9 mouse cellular contexts compared by ENCODE assay signal in genomic region chr9:44836439-44836838, GRCm38 (mm10). TPM values are rescaled to one million over a fixed set of nuclear protein-coding genes. Genes with fewer than 3 reads are reported as not detected.
DNase-seq lines count a peak whose midpoint lies in the region; ATAC-seq lines count a peak whose summit lies in the region.
"Had no signal": no experiment of that assay in that cellular context is flagged by ENCODE, and none has a peak within 500 bp of the region (broad histone marks: within the 10 kb centered on the region; RNA-seq: fewer than 3 reads in every experiment).

No protein-coding gene starts in this region.

- H3K36me3 ChIP-seq in heart, embryonic 11.5 days (ENCODE audit: control insufficient read depth, insufficient read depth, low read length): peaks cover 45% of the 10 kb centered on the region
- peaks cover 32% of the 10 kb centered on the region for H3K36me3 ChIP-seq in neural tube, embryonic 11.5 days (ENCODE audit: control insufficient read depth, insufficient read depth, low read length)

- no peaks in the 10 kb centered on the region for H3K4me1 ChIP-seq in heart, embryonic 11.5 days (ENCODE audit: control insufficient read depth, insufficient read depth, low read length)
- H3K4me1 ChIP-seq in neural tube, embryonic 11.5 days (ENCODE audit: control insufficient read depth, insufficient read depth, low read length): no peaks in the 10 kb centered on the region
- H3K4me1 ChIP-seq: neural tube, embryonic 12.5 days had no signal

- no peak overlapping the region for H3K4me2 ChIP-seq in heart, embryonic 11.5 days
- H3K4me2 ChIP-seq in neural tube, embryonic 11.5 days (ENCODE audit: low read depth): no peak overlapping the region
- H3K4me2 ChIP-seq: neural tube, embryonic 12.5 days had no signal

- intact Hi-C loops in heart, postnatal 10 days (cut with DNase I): loop anchor here (2.0 to 5.0 kb wide), 3 partner anchors 44 to 130 kb away; partner anchors contain the start of gene Kmt2a
- intact Hi-C loops in left cerebral cortex, postnatal 10 days (cut with DNase I): loop anchor here (2.0 to 5.0 kb wide), 2 partner anchors 44 to 86 kb away; partner anchors contain the start of genes Atp5l and Kmt2a

- no peaks in the 10 kb centered on the region for H3K9me3 ChIP-seq in heart, embryonic 11.5 days (replicated peaks; ENCODE audit: control insufficient read depth, low read length)
- H3K9me3 ChIP-seq in neural tube, embryonic 11.5 days (ENCODE audit: control insufficient read depth, low read length): no peaks in the 10 kb centered on the region
- H3K9me3 ChIP-seq: neural tube, embryonic 12.5 days had no signal

- peak; percentile 93 for DNase-seq in heart, adult 11 months
- DNase-seq in adipocyte (ENCODE audit: low spot score): peak; percentile 82
- peak; percentile 70 for DNase-seq in embryo, embryonic 10 days (ENCODE audit: low spot score)
- peak; percentile 80 to 89 for DNase-seq in heart, postnatal 10 days
- peak; percentile 51 to 84 for DNase-seq in left cerebral cortex, postnatal 10 days (ENCODE audit: extremely low spot score in 1 of 2, low spot score in 2 of 2)
- DNase-seq in neural tube, embryonic 11.5 days (ENCODE audit: low spot score): peak; percentile 82
- DNase-seq in testis, postnatal 14 days (ENCODE audit: low spot score): peak; percentile 32

- no peak for ATAC-seq in heart, embryonic 11.5 days (replicated peaks; ENCODE audit: insufficient number of reproducible peaks, low FRiP score, low TSS enrichment)
- ATAC-seq in neural tube, embryonic 11.5 days (ENCODE audit: insufficient read depth, low FRiP score, low TSS enrichment): no peak

- H3K4me3 ChIP-seq in heart, embryonic 11.5 days (ENCODE audit: low read depth, low read length): no peak overlapping the region
- H3K4me3 ChIP-seq in neural tube, embryonic 11.5 days (ENCODE audit: low read depth, low read length): no peak overlapping the region
- H3K4me3 ChIP-seq: neural tube, embryonic 12.5 days had no signal

- H3K9ac ChIP-seq in heart, embryonic 11.5 days (ENCODE audit: low read depth, low read length): no peak overlapping the region
- H3K9ac ChIP-seq in neural tube, embryonic 11.5 days (ENCODE audit: low read length): no peak overlapping the region
- H3K9ac ChIP-seq: neural tube, embryonic 12.5 days had no signal

- H3K27me3 ChIP-seq in heart, embryonic 11.5 days (ENCODE audit: control insufficient read depth, insufficient read depth, low read length): no peaks in the 10 kb centered on the region
- no peaks in the 10 kb centered on the region for H3K27me3 ChIP-seq in neural tube, embryonic 11.5 days (ENCODE audit: control insufficient read depth, insufficient read depth, low read length)
- H3K27me3 ChIP-seq: neural tube, embryonic 12.5 days had no signal

- 57% methylated on average over 7 of the region's 7 CpGs for WGBS in heart, embryonic 11.5 days (ENCODE audit: insufficient replicate concordance)
- 59% methylated on average over 7 of the region's 7 CpGs for WGBS in neural tube, embryonic 11.5 days

- H3K27ac ChIP-seq in heart, embryonic 11.5 days (ENCODE audit: low read depth, low read length): no peak overlapping the region
- H3K27ac ChIP-seq in neural tube, embryonic 11.5 days (ENCODE audit: low read depth, low read length): no peak overlapping the region
- H3K27ac ChIP-seq: neural tube, embryonic 12.5 days had no signal

RNA-seq across cellular contexts. Expression of gene Ttc36, which starts 33.6 kb away (rescaled TPM):
- polyA plus RNA-seq in heart, embryonic 11.5 days (2014; fragmentation: Nextera tagmentation; extraction: Ambion mirVana): 0.24 TPM in 1 of 2 replicates, not detected in the other
- total RNA-seq in heart, postnatal 10 days (2021): 1 to 10 TPM; 1.1 to 1.5 TPM
- 1 to 10 TPM; 1.2 to 1.4 TPM for total RNA-seq in left cerebral cortex, postnatal 10 days (2021)
- not detected in 2 replicates for polyA plus RNA-seq in neural tube, embryonic 11.5 days (2014; fragmentation: Nextera tagmentation; extraction: Ambion mirVana)
- polyA plus RNA-seq: neural tube, embryonic 12.5 days had no signal

RNA-seq across cellular contexts. Expression of gene Tmem25, which starts 37.3 kb away (rescaled TPM):
- polyA plus RNA-seq in heart, embryonic 11.5 days (2014; fragmentation: Nextera tagmentation; extraction: Ambion mirVana): 0.80 and 0.90 TPM in 2 replicates
- 1 to 10 TPM; 6.7 to 7.4 TPM for total RNA-seq in heart, postnatal 10 days (2021)
- 10 to 100 TPM; 31.3 to 31.6 TPM for total RNA-seq in left cerebral cortex, postnatal 10 days (2021)
- 3.1 and 3.3 TPM in 2 replicates for polyA plus RNA-seq in neural tube, embryonic 11.5 days (2014; fragmentation: Nextera tagmentation; extraction: Ambion mirVana)

RNA-seq across cellular contexts. Expression of gene Kmt2a, which starts 44.7 kb away (rescaled TPM):
- polyA plus RNA-seq in heart, embryonic 11.5 days (2014; fragmentation: Nextera tagmentation; extraction: Ambion mirVana): 7.3 and 13.9 TPM in 2 replicates
- 10 to 100 TPM; 25.0 to 30.3 TPM for total RNA-seq in heart, postnatal 10 days (2021)
- total RNA-seq in left cerebral cortex, postnatal 10 days (2021): 10 to 100 TPM; 43.2 to 49.7 TPM
- 13.4 and 13.5 TPM in 2 replicates for polyA plus RNA-seq in neural tube, embryonic 11.5 days (2014; fragmentation: Nextera tagmentation; extraction: Ambion mirVana)

Comparison
In these comparisons a context has a peak if more than half of its experiments do, and no peak if none do; other contexts are left out.
1. DNase-seq: peak in every context shown above with its lines; median percentile 93 in heart, adult 11 months; 84 in heart, postnatal 10 days; 82 in adipocyte; 82 in neural tube, embryonic 11.5 days; 70 in embryo, embryonic 10 days; 68 in left cerebral cortex, postnatal 10 days; 32 in testis, postnatal 14 days.